Mouse (Mus musculus): ENCODE data around the gene Kif18b.
A peak's percentile ranks its signal among the peaks of the same experiment; 100 is the strongest.

Gene Kif18b

GRCm38 (mm10) chr11:102880585-102881313, 44.2 kb downstream of the Kif18b start, which contains the start of the genes Eftud2 and Ccdc103:
Gene Eftud2, minus strand, starts transcription at chr11:102880985.
Gene Ccdc103, plus strand, starts transcription at chr11:102881204.
- DNase-seq (ENCODE audit: low spot score) = peak; percentile 94

GRCm38 (mm10) chr11:102879558-102879957, 45.4 kb downstream of the Kif18b start:
- no peak for DNase-seq (ENCODE audit: low spot score)

DNA sequence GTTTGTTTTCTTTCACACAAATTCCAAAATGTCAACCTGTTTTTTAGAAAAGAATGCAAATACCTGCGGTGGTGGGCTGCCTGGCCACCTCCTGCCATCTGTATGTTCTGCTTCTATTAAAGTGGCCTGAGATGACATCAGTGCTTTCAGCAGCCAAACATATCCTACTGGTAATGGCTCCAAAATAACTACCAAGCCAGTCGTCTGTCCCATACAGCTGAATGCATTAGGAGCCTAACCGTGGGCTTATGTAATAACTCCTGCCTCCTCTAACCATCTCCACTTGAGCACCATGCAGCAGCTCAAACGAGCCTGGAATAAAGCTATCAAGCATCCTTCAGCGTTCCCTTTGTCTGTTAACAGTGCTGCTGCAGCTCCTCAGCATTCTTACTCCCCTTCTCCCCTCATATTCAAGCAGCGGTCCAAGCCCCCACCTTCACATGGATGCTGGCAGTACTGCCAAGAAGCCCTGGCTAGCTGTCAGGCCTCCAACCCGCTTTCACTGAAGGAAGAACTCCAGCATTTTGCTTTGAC, 50.1 kb downstream of the Kif18b start:
- peak; percentile 68 for DNase-seq (ENCODE audit: low spot score)

DNA sequence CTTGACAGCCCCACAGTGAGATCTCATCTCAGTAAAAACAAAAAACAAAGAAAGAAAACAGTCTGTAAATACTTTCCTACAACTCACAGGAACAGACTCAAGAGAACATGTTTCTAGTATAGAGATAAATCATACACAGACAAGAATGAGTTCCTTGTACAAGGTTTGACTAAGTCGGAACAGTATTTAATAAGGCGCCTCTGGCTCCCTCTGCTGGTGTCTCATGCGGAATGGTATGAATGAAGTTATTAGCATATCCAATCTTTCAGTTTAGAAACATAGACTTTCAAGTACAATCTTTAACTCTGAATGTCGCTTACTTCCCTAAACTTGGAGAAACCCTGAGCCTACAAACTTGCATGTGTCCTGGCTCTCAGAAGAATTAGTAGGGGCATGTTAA, 60.7 kb downstream of the Kif18b start:
- peak; percentile 77 for DNase-seq (ENCODE audit: low spot score)

- peak; percentile 31 for DNase-seq (ENCODE audit: low spot score)
These were observed 65.0 kb downstream of the Kif18b start for GRCm38 (mm10) chr11:102859933-102860332.

- no peak for DNase-seq (ENCODE audit: low spot score)
These were observed 66.0 kb downstream of the Kif18b start for GRCm38 (mm10) chr11:102858951-102859350.

GRCm38 (mm10) chr11:102855941-102856340, 69.0 kb downstream of the Kif18b start:
- DNase-seq (ENCODE audit: low spot score) = no peak
